Mouse (Mus musculus): Measurements from ENCODE around the gene Cyb5r1. TPM values are rescaled to one million over a fixed set of nuclear protein-coding genes. Genes with fewer than 3 reads are reported as not detected.

Gene Cyb5r1
- 10 to 100 TPM; 20.9 to 26.2 TPM for polyA plus RNA-seq (2017; shearing (Covaris generic))

DNA sequence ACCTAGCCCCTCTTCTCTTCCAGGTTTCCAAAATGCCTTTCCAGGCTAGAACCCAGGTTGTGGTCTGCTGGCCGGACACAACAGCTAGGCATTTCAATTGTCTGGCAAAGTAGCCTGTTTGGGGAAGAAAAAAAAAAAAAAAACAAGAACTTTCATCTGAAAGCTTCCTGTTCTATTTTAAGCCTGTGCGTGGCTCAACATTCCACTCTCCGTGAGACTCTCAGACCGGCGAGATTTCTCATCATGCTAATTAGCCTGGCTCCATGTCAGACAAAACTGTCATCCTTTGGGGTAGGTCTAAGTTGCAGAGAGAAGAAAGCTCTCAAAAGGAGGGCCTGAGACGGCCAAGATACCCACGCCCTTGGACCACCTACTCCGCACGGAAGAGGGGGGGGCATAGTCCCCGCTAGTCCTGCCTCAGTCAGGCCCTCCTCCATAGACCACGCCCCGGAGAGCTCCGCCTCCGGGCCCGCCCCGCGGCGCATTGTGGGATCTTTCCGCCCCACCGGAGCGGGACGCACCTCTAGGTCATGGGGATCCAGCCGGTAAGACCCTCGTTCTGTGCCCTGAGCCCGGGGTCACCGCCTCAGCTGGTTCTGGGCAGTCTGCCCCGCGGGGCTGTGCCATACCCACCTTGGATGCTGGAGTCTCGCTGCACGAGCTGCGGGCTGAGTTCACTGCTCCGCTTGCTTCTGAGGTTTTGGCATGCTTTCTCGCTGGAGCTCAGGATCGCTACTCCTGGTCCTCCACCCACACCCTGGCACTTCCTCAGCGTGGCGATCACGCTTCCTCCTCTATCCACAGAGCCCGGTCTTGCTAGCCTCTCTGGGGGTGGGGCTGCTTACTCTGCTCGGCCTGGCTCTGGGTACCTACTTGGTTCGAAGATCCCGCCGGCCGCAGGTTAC, at the start of gene Cyb5r1:
Gene Cyb5r1 (plus strand): TSS at position 51 of the 905 bp plus-strand sequence.
- ATAC-seq, result peak; percentile 96

DNA sequence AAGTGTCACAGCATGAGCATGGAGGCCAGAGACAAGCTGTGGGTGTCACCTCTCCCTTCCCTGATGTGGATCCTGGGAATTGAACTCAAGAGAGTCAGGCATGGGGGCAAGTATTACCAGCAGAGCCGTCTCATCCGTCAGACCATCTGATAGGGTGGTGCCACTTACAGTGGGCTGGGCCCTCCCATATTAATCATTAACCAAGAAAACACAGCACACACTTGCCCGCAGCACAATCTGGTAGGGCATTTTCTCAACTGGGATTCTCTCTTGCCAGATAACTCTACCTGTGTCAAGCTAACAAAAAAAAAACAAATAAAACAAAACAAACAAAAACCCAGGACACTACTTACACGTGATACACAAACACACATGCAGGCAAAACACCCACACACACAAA, 47.9 kb upstream of the Cyb5r1 start:
- no peak for ATAC-seq

DNA sequence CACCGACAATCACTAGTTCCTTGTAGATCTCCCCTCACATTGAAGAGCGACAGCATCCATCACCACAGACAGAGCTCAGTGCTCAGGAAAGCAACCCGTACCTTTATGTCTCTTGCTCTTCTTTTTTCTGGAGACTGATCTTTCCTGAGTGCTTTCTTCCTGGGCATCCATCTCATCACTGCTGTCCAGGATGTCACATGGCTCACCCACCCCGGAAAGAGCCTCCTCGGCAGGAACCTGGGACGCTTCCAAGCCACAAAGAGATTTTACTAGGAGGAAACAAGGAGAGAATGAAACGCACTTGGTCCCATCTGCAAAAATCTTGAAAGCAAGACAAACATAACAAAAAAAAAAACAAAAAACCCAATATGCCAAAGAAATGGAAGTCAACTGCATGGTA, 44.7 kb upstream of the Cyb5r1 start:
- ATAC-seq, result no peak

DNA sequence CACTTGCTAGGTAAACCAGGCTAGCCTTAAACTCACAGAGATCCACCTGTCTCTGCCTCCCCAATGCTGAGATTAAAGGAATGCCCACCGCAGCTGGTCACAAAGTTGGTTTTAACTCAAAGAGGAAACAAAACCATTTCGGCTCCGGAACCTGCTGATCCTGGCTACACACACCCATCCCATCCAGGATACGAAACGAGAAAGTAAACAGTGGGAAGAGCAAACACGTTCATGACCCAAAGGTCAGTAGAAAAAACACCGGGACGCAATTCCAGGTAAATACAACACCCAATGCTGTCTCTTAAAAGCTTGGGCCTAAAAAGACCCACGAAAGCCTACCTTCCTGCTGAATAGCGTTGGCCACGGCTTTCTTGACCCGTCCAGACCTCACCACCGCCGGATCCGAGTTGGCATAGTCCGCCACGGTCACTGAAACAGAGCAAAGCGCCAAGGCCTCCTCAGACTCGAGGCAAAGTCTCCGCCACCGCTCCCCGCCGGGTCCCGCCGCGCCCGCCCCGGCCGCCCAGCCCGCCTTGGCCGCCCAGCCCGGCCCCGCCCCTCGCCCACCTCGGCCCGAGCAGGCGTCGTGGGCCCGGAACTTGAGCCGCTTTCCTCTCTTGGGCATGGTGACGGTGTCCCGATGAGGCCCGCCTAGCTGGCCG, 44.0 kb upstream of the Cyb5r1 start:
- ATAC-seq, result peak; percentile 49

DNA sequence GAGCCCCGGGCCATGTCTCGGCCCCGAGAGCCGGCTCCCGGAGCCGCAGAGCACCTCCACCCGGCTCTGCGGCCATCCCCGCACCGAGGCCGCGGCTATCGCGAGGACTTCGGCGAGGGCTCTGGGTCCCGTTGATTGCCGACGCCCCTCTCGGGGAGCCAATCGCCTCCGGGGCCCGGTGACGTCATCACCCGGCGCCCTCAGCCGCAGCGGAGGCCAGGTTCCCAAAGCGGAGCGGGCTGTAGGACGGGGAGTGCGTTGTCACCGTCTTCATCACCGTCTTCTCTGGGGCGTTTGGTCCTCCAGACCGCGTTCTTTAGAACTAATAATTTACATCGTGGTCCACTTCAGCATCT, 43.5 kb upstream of the Cyb5r1 start, which contains the start of gene Tmem183a:
Gene Tmem183a (minus strand): TSS at position 123 of the 356 bp plus-strand sequence.
- peak; percentile 95 for ATAC-seq

DNA sequence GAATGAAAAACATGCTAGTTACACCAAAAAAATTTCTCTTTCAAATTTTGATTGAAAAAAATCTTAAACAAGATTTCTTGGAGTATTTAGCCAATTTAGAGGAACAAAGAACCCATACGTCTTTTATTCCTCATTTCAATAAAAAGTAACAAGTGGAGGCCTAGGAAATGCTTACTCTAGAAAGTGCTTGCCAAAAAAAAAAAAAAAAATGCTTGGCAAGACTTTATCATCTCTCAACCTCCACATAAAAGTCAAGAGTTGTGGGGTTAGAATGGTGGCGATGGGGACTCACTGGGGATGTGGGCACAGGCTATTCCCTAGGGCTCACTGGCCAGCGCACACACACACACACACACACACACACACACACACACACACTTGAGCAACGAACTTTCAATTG, 42.2 kb upstream of the Cyb5r1 start:
- ATAC-seq, result no peak

DNA sequence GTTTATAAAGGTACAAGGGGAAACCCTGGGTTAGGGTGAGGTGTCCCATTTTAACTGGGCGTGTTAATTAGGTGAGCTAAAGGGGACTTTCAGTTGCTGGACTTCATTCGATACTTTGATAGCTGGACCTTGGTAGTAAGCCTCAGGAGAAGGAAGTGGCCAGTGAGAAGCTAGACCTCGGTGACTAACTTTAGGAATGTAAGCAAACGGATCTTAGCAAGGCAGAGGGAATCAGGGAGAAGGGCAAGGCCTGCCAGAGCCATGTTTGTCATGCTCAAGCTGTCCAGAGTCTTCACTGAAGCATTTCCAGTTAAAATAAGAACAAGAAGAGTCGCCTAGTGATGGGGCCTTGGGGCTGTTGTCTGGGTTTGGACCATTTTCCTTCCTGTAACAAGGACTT, 39.9 kb upstream of the Cyb5r1 start:
- no peak for ATAC-seq

DNA sequence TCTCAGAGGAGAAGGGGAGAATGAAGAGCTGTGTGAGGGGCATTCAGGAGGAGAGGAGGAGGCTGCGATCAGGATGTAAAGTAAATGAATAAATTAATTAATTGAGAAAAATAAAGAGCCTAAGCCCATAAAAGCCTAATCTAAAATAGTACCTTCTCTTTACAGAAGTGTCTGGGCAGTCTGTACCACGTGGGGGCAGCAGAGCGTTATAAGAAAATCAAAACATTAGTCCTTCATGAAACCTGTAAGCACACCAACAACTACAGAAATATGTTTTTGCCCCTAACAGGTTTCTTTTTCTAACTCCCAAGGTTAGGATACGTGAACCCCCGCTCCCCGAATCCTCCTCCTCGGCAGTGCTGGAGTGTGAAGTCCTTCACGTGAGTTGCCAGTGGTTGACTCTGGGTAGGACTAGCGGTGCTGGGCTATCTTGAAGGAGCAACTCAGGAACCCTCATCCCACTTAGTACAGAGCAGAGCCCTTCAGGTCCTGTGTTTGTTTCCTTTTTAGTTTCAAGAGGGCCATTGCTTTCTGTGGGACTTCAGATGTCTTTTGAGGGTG, 36.5 kb upstream of the Cyb5r1 start:
- ATAC-seq, result no peak

DNA sequence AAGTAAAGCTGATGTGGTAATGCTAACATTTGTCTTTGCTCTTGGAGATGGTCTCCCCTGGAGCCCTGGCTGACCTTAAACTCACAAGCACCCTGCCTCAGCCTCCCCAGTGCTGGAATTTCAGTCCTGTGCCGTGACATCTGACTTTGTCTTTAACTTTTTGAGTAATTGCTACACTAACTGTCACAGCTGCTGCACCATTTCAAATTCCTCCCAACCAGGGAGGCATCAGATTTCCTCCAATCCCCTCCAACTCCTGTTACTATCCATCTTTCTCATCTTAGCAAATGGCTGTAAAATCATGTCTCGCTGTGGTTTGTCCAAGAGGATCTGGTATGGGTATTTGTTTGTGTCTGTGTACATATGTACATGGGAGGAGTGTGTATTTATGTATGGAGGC, 31.2 kb upstream of the Cyb5r1 start:
- ATAC-seq, result no peak

DNA sequence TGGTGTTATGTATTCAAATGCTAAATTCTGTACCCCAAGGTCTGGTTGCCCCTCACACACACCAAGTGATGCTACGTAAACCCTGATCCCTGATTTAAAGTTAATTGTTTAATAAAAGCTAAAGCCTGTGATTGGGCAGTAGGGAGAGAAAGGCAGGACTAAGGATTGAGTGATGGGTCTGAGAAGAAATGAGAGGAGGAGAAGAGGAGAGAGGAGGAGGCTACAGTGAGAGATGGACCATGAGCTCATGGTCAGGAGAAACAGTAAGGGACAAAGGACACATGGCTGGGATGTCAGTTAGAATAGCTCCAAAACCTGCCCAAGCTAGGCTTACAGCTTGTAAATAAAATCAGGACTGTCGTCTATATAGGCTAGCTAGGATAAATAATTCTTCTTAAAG, 24.3 kb upstream of the Cyb5r1 start:
- no peak for ATAC-seq

DNA sequence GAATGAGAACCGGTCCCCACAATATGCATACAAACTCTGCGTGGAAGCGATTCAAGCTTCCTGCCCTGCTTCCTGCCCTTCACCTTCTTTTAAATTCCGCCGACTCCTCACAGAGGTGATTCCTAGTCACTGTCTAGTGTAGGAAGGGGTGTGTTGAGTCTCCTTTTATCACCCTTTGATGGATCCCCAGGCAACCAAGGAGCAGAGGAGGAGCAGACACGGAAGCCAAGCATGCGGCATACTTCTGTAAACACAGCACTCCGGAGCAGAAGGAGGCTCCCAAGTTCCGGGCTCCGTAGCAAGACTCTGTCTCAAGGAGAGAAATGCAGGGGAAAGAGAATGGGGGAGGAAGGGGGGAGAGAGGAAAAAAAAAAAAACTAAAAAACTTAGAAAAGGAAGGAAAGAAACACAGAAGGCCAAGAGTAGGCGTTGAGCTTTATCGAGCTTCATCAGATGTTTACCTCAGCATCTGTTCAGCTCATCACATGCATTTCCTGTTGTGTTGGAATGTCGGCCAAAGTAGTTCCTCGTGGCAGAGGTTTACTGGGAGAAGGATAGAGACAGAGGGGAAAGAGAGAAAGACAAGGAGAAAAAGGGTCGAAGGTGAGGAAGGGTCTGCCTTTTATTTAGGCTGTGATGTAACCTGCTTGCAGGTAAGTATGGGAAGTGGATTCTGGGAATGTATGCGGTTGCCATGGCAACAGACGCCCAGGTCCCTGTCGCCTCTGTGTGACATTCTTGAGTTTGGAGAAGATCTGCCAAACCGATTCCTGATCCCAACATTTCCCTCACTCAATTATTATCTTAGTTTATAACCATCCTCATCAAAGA, 23.3 kb upstream of the Cyb5r1 start:
- ATAC-seq, result no peak

DNA sequence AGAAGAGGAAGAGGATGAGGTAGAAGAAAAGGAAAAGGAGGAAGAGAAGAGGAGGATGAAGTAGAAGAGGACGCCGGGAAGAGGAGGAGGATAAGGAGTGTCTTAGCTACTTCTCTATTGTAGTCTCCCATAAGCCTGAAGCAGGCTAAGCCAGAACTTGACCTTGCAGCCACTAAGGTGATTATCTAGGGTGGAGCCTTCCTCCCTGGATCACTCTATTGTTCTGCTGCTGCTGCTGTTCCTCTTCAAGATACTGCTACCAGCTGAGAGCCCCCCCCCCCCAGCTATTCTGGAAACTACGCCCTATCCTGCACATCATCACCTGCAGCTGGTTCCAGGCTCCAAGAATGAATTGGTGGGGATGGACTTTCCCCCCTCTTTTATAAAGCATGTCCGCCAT, 20.8 kb upstream of the Cyb5r1 start:
- ATAC-seq, result no peak

DNA sequence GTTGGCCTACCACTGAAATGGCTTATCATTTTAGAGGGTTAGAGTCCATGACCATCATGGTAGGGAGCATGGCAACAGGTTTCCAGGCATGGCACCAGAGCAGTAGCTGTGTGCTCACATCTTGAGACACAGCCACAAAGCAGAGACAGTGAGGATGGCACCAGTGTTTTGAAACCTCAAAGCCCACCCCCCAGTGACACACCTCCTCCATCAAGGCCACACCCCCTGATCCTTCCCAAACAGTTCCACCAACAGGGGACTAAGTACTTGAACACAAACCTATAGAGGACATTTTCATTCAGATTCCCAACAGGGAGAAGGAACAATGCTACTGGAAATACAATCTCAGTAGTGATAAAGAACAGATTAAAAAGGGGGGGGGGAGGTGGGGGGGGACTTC, 20.2 kb upstream of the Cyb5r1 start:
- no peak for ATAC-seq

DNA sequence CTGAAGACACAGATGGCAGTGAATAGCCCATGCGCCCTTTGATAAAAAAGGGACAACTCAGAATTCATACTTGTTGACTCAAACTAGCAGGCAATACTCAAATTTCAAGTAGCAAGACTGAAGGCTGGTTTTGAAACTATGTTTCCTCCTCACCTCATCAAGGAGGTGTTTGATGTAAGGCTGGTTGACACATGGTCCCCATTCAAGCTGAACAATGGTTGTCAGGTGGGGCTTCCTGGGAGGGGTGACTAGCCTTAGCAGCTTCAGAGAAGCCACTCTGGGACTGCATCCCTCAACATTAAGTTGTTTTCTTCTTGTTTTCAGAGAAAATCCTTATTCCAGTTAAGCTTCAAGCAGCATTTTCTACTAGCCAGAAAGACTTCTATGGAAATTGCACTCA, 19.7 kb upstream of the Cyb5r1 start, which contains the start of gene 4933406M09Rik:
Gene 4933406M09Rik (plus strand): TSS at position 275 of the 400 bp plus-strand sequence.
- no peak for ATAC-seq

DNA sequence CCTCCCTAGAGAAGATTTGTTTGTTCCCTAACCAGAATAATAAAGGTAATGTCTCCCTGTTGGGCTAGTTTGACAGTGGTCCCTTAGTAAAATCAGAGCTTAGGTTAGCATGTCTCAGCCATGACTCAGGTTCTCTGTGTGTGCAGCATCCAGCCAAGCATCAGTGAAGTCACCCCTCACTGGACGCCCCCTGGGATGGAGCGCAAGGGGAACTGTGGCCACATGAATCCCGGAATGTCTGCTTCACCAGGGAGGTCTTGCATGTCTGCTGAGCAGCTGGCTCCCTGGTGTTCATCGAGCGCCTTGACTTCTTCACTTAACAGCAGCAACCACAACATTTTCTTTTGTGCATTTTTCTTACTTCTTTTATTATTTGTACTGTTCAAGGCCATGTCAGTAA, 11.5 kb upstream of the Cyb5r1 start:
- no peak for ATAC-seq

DNA sequence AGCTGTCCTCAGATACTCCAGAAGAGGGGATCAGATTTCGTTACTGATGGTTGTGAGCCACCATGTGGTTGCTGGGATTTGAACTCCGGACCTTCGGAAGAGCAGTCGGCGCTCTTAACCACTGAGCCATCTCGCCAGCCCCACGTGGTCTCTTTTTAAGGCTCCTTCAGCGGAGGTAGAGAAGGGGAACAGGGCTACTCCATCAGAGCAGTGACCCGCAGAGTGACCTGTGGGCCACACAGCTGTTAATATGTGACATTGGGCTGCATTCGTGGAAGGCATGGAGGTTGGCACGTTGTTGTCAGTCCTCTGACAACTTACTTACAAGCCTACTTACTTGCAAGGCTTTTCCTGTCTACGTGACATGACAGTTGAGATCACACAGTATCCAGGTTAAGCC, 7.1 kb upstream of the Cyb5r1 start:
- no peak for ATAC-seq

DNA sequence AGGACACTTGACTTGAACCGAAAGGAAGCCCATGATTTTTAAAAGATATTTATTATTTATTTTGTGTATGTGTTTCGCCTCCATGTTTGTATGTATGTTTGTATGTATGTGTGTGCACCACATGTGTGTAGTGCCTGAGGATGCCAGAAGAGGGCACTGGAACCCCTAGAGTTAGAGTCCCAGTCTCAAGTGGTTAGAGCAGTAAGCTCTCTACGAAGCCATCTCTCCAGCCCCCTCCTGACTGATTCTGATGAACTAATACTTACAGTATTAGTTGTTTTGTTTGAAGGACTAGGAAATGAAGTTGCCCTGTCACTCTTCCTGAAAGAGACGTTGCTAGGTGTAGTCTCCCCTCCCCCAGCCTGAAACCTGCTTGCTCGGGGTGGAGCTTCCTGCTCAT, 5.6 kb upstream of the Cyb5r1 start:
- no peak for ATAC-seq

DNA sequence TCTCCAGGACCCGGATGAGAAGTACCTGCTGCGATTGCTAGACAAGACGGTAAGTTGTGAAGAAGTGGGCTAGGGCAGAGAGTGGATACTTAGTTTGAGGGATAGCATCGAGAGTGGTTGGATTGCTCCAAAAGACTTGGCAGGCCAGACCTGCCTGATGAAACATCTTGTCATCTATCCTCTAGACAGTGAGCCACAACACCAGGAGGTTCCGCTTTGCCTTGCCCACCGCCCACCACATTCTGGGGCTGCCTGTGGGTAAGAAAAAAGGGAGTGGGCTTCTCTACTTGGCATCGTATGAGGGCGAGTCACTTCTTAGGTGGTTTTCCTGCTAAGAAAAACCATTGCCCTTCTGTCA, 1.0 kb downstream of the Cyb5r1 start:
- peak; percentile 3 for ATAC-seq

DNA sequence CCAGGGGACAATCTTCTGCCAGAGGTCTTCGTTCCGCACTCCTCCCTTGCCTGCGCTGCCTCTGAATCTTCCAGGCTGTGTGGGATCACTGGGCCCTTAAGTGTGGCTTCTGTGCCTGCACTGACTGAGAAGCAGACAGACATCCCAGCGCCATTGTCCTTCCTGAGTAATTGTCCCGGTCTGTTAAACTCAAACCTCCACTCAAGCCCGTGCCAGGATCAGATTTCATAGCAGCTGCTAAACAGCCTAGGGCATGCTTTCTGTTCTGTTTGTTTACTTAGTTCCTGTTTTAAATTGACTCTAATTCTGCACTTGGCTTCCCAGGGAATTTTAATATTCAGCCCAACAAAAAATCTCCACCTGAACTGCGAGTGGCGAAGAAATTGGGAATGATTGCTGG, 2.7 kb downstream of the Cyb5r1 start:
- ATAC-seq, result no peak

DNA sequence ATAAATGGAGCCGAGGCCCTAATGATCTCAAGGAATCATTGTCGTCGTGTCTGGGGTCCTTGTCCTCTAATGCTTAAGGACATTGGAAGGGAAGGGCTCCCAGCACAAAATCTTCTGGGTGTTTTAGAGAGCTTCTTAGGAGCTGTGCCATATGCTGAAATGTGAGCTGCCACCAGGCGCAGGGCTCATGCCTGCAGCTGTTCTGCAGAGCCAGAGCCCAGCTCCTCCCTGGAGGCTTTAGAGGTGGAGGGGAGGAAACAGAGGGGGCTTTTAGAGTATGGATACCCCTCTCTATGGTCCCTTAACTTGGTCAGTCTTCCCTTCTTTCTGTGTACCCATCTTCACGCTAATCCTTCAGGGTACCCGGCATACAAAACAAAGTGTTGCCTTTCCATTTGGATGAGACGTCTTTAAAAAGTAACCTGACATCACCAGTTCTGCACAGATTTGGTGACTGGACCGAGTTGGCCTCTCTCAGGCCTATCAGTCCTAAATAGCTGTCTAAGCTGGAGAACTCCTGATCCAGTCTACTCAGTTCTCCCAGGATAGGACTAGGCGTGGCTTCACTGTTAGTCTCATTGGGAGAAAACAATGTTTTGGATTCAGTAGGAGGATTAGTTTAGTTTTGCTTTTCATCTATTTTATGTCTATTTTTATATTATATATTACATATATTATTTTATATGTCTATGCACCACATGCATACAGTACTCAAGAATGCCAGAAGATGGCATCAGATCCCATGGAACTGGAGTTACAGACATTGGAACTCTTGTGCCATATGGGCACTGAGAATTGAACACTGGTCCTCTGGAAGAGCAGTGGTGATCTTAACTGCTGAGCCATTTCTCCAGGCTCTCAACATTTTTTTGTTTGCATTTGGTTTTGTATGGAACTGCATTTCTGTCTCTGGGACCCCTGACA, 6.6 kb downstream of the Cyb5r1 start:
- no peak for ATAC-seq

DNA sequence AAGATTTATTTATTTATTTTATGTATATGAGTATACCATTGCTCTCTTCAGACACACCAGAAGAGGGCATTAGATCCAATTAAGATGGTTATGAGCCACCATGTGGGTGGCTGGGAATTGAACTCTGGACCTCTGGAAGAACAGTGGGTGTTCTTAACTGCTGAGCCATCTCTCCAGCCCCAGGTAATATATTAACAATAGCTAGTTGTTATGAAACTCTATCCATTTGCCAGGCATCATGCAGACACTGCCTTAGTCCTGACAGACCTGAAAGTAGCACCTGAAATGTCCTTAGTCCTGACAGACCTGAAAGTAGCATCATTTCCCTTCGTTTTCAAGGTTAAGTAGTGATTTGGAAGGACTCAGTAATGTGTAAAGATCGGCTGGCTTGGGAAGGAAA, 8.7 kb downstream of the Cyb5r1 start:
- ATAC-seq, result no peak
